Mouse (Mus musculus) neural tube, embryonic 11.5 days (tissue): ENCODE measurements at regions not wholly inside any gene's neighbourhood (a gene's known extent, or its start where the extent isn't known, plus 50 kb on each side); places are given as distances from the start of the nearest gene placed in this dataset.

Source experiments
- ATAC-seq: fragments of 200-750 bp; cut with Nextera tagmentation; 2 replicates; pipeline ENCODE4 v1.8.0; 2017; ENCODE audit warnings: moderate number of reproducible peaks, mild to moderate bottlenecking, moderate TSS enrichment, moderate library complexity; ENCODE audit not compliant: insufficient read depth, low FRiP score, low TSS enrichment
- DNase-seq: peaks from one replicate; pipeline ENCODE4 v3.0.0-alpha.2; 2015; ENCODE audit warnings: low spot score
- H3K27ac ChIP-seq: fragments of 300-500 bp; sonication (generic); 2 replicates; pipeline ENCODE4 v1.5.1; 2014; ENCODE audit warnings: low read depth, mild to moderate bottlenecking, low read length
- H3K27me3 ChIP-seq: fragments of 300-500 bp; sonication (generic); 2 replicates; pipeline ENCODE4 v1.6.1; 2014; ENCODE audit warnings: mild to moderate bottlenecking, low read length, mixed read lengths; ENCODE audit not compliant: control insufficient read depth, insufficient read depth
- H3K36me3 ChIP-seq: fragments of 300-500 bp; sonication (generic); 2 replicates; pipeline ENCODE4 v1.6.1; 2014; ENCODE audit warnings: mild to moderate bottlenecking, low read length, moderate library complexity, mixed read lengths; ENCODE audit not compliant: control insufficient read depth, insufficient read depth
- H3K4me1 ChIP-seq: fragments of 300-500 bp; sonication (generic); 2 replicates; pipeline ENCODE4 v1.6.1; 2014; ENCODE audit warnings: low read length, mixed read lengths; ENCODE audit not compliant: control insufficient read depth, insufficient read depth
- H3K4me2 ChIP-seq: fragments of 300-500 bp; sonication (generic); 2 replicates; pipeline ENCODE4 v1.6.1; 2014; ENCODE audit warnings: low read depth, mild to moderate bottlenecking, moderate library complexity
- H3K4me3 ChIP-seq: fragments of 300-500 bp; sonication (generic); 2 replicates; pipeline ENCODE4 v1.5.1; 2014; ENCODE audit warnings: low read depth, low read length
- H3K9ac ChIP-seq: fragments of 300-500 bp; sonication (generic); 2 replicates; pipeline ENCODE4 v1.6.1; 2014; ENCODE audit warnings: mild to moderate bottlenecking, low read length
- H3K9me3 ChIP-seq: fragments of 300-500 bp; sonication (generic); 2 replicates; pipeline ENCODE4 v1.6.1; 2016; ENCODE audit warnings: low read length; ENCODE audit not compliant: control insufficient read depth
- WGBS: fragments of 180-500 bp; shearing (Covaris S2); extraction: QIAGEN DNeasy Blood & Tissue Kit; methylation state at CpG from one replicate; pipeline ENCODE4 v1.1.7; 2014; 5-methylcytosine and 5-hydroxymethylcytosine counted together

GRCm38 (mm10) chr2:50743785-50744258 is 405.1 kb downstream of the Rnd3 start:
- Histone ChIP-seq H3K36me3 (no peaks in the 10 kb centered on the region), H3K9me3 (no peaks in the 10 kb centered on the region), H3K27me3 (no peaks in the 10 kb centered on the region), H3K4me2 (no peak overlapping the region), H3K9ac (no peak overlapping the region), H3K27ac (no peak overlapping the region), H3K4me3 (no peak overlapping the region), H3K4me1 (peaks cover 5% of the 10 kb centered on the region; the same call in 1 of the 2 replicates)
- ATAC-seq, result peak; percentile 60
- 97% methylated on average over 3 of the region's 3 CpGs for WGBS
- no peak for DNase-seq

GRCm38 (mm10) chr2:50742421-50742820 is 406.5 kb downstream of the Rnd3 start:
- H3K4me2 ChIP-seq, result no peak overlapping the region
- H3K27me3 ChIP-seq, result no peaks in the 10 kb centered on the region
- DNase-seq, result no peak
- H3K4me1 ChIP-seq, result peaks cover 5% of the 10 kb centered on the region; the same call in 1 of the 2 replicates
- no peak for ATAC-seq
- no peak overlapping the region for H3K4me3 ChIP-seq
- WGBS, result 67% methylated on average over 2 of the region's 2 CpGs
- H3K9me3 ChIP-seq, result no peaks in the 10 kb centered on the region
- H3K9ac ChIP-seq, result no peak overlapping the region
- H3K36me3 ChIP-seq, result no peaks in the 10 kb centered on the region
- H3K27ac ChIP-seq, result no peak overlapping the region

GRCm38 (mm10) chr2:50741337-50741736 is 407.6 kb downstream of the Rnd3 start:
- H3K27me3 ChIP-seq, result no peaks in the 10 kb centered on the region
- no peaks in the 10 kb centered on the region for H3K36me3 ChIP-seq
- no peaks in the 10 kb centered on the region for H3K9me3 ChIP-seq
- DNase-seq, result no peak
- H3K4me3 ChIP-seq, result no peak overlapping the region
- no peak overlapping the region for H3K9ac ChIP-seq
- 71% methylated on average over 2 of the region's 2 CpGs for WGBS
- H3K4me1 ChIP-seq, result peaks cover 5% of the 10 kb centered on the region; the same call in 1 of the 2 replicates
- H3K27ac ChIP-seq, result no peak overlapping the region
- H3K4me2 ChIP-seq, result no peak overlapping the region
- no peak for ATAC-seq

GRCm38 (mm10) chr2:50739599-50739979 is 409.3 kb downstream of the Rnd3 start:
- no peak for ATAC-seq
- H3K36me3 ChIP-seq, result no peaks in the 10 kb centered on the region
- no peak overlapping the region for H3K4me2 ChIP-seq
- H3K4me1 ChIP-seq, result peaks cover 5% of the 10 kb centered on the region; the same call in 1 of the 2 replicates
- no peaks in the 10 kb centered on the region for H3K9me3 ChIP-seq
- no peak overlapping the region for H3K4me3 ChIP-seq
- H3K27ac ChIP-seq, result no peak overlapping the region
- no peak for DNase-seq
- WGBS, result 81% methylated on average over 8 of the region's 8 CpGs
- no peak overlapping the region for H3K9ac ChIP-seq
- H3K27me3 ChIP-seq, result no peaks in the 10 kb centered on the region

GRCm38 (mm10) chr2:50738936-50739598 is 409.8 kb downstream of the Rnd3 start:
- Histone ChIP-seq H3K27me3 (no peaks in the 10 kb centered on the region), H3K9me3 (no peaks in the 10 kb centered on the region), H3K4me2 (no peak overlapping the region), H3K4me1 (peaks cover 3% of the 10 kb centered on the region; the same call in 1 of the 2 replicates), H3K27ac (peak overlapping the region; percentile 30; the same call in 1 of the 2 replicates), H3K36me3 (no peaks in the 10 kb centered on the region), H3K4me3 (no peak overlapping the region), H3K9ac (no peak overlapping the region)
- DNase-seq (no peak), ATAC-seq (peak; percentile 54; the same call in 1 of the 2 replicates)
- WGBS, result 46% methylated on average over 8 of the region's 8 CpGs

GRCm38 (mm10) chr2:50737706-50738105 is 411.2 kb downstream of the Rnd3 start:
- Histone ChIP-seq H3K4me2 (no peak overlapping the region), H3K36me3 (no peaks in the 10 kb centered on the region), H3K4me3 (no peak overlapping the region), H3K9me3 (no peaks in the 10 kb centered on the region), H3K27ac (no peak overlapping the region), H3K27me3 (no peaks in the 10 kb centered on the region), H3K9ac (no peak overlapping the region), H3K4me1 (peaks cover 3% of the 10 kb centered on the region; the same call in 1 of the 2 replicates)
- 83% methylated on average over 9 of the region's 9 CpGs for WGBS
- DNase-seq (no peak), ATAC-seq (no peak)

GRCm38 (mm10) chr2:50735029-50735428 is 413.9 kb downstream of the Rnd3 start:
- DNase-seq (no peak), ATAC-seq (no peak)
- Histone ChIP-seq H3K9ac (no peak overlapping the region), H3K4me1 (peaks cover 3% of the 10 kb centered on the region; the same call in 1 of the 2 replicates), H3K27ac (no peak overlapping the region), H3K9me3 (no peaks in the 10 kb centered on the region), H3K4me2 (no peak overlapping the region), H3K27me3 (no peaks in the 10 kb centered on the region), H3K36me3 (no peaks in the 10 kb centered on the region), H3K4me3 (no peak overlapping the region)
- WGBS, result 91% methylated on average over 11 of the region's 11 CpGs

GRCm38 (mm10) chr2:50706652-50707051 is 410.1 kb upstream of the Mmadhc start:
- WGBS, result 72% methylated on average over 3 of the region's 3 CpGs
- Histone ChIP-seq H3K36me3 (no peaks in the 10 kb centered on the region), H3K9me3 (no peaks in the 10 kb centered on the region), H3K9ac (no peak overlapping the region), H3K4me1 (no peaks in the 10 kb centered on the region), H3K27ac (no peak overlapping the region), H3K4me3 (no peak overlapping the region), H3K27me3 (no peaks in the 10 kb centered on the region), H3K4me2 (no peak overlapping the region)
- DNase-seq, result no peak
- no peak for ATAC-seq

- DNase-seq, result no peak
- Histone ChIP-seq H3K27me3 (no peaks in the 10 kb centered on the region), H3K4me3 (no peak overlapping the region), H3K27ac (no peak overlapping the region), H3K4me1 (no peaks in the 10 kb centered on the region), H3K4me2 (no peak overlapping the region), H3K36me3 (no peaks in the 10 kb centered on the region), H3K9me3 (no peaks in the 10 kb centered on the region), H3K9ac (no peak overlapping the region)
- WGBS, result 38% methylated on average over 3 of the region's 3 CpGs
- ATAC-seq, result no peak
Observed at GRCm38 (mm10) chr2:50704297-50704696, 407.7 kb upstream of the Mmadhc start.
